Mouse (Mus musculus): ENCODE measurements around the gene Prkd1.

GRCm38 (mm10) chr12:50309276-50309675, 339.6 kb downstream of the Prkd1 start:
- no peak for TF ChIP-seq CTCF (conservative IDR thresholded peaks at IDR 0.05; ENCODE audit: low read length)
- no peak for TF ChIP-seq NANOG (IDR thresholded peaks at IDR 0.05; ENCODE audit: borderline replicate concordance, low read length)
- no peak for TF ChIP-seq POU5F1 (IDR thresholded peaks at IDR 0.05; ENCODE audit: borderline replicate concordance, low read length)

Data from E14TG2a.4 (cell line).